Mouse (Mus musculus) gastrocnemius, adult 8-10 months (tissue): ENCODE measurements around the gene Fbxw21. TPM values are rescaled to one million over a fixed set of nuclear protein-coding genes. Genes with fewer than 3 reads are reported as not detected.
"Not testable (repeated sequence)": the region's sequence is repeated elsewhere in the genome, so short reads cannot be mapped to it uniquely, and the experiment has no call there.

ENCODE experiments used
- DNase-seq, 2 experiments: peaks; one replicate each; pipeline ENCODE4 v3.0.0; 2022; ENCODE audit warnings: low spot score in 2 of 2
- total RNA-seq, 4 experiments: library from RNA; stranded (reverse); gene quantifications; 2 replicates each; pipeline ENCODE4 v1.2.4; 2022

Fbxw21 gene
- not detected for total RNA-seq

- no peak for DNase-seq
Measured at GRCm38 (mm10) chr9:109161941-109162340, at the start of gene Fbxw21. Gene Fbxw21, minus strand, starts transcription at chr9:109162041.

- DNase-seq, result not testable (repeated sequence)
Measured at GRCm38 (mm10) chr9:109201347-109201746, 39.5 kb upstream of the Fbxw21 start.

- no peak for DNase-seq
Measured at GRCm38 (mm10) chr9:109200349-109200748, 38.5 kb upstream of the Fbxw21 start.

- DNase-seq, result no peak
Measured at GRCm38 (mm10) chr9:109199353-109199752, 37.5 kb upstream of the Fbxw21 start.

- not testable (repeated sequence) for DNase-seq
Measured at GRCm38 (mm10) chr9:109195875-109196274, 34.0 kb upstream of the Fbxw21 start, which contains the start of gene Fbxw13. Gene Fbxw13, minus strand, starts transcription at chr9:109195975.

GRCm38 (mm10) chr9:109177208-109177607, 15.4 kb upstream of the Fbxw21 start:
- no peak for DNase-seq

GRCm38 (mm10) chr9:109176301-109176700, 14.5 kb upstream of the Fbxw21 start:
- no peak for DNase-seq

GRCm38 (mm10) chr9:109167316-109167715, 5.5 kb upstream of the Fbxw21 start:
- no peak for DNase-seq

GRCm38 (mm10) chr9:109140414-109140813, 21.4 kb downstream of the Fbxw21 start:
- DNase-seq, result not testable (repeated sequence)

GRCm38 (mm10) chr9:109130076-109130475, 31.8 kb downstream of the Fbxw21 start:
- no peak for DNase-seq

- no peak for DNase-seq
Measured at GRCm38 (mm10) chr9:109128211-109128610, 33.6 kb downstream of the Fbxw21 start.

GRCm38 (mm10) chr9:109127076-109127475, 34.8 kb downstream of the Fbxw21 start:
- no peak for DNase-seq

GRCm38 (mm10) chr9:109125481-109125880, 36.4 kb downstream of the Fbxw21 start:
- no peak for DNase-seq

GRCm38 (mm10) chr9:109125043-109125442, 36.8 kb downstream of the Fbxw21 start:
- no peak for DNase-seq

GRCm38 (mm10) chr9:109124164-109124563, 37.7 kb downstream of the Fbxw21 start:
- DNase-seq, result no peak

- no peak for DNase-seq
Measured at GRCm38 (mm10) chr9:109123266-109123665, 38.6 kb downstream of the Fbxw21 start.

- no peak for DNase-seq
Measured at GRCm38 (mm10) chr9:109122553-109123085, 39.2 kb downstream of the Fbxw21 start.

GRCm38 (mm10) chr9:109120956-109121355, 40.9 kb downstream of the Fbxw21 start:
- DNase-seq, result no peak

GRCm38 (mm10) chr9:109119571-109119970, 42.3 kb downstream of the Fbxw21 start:
- DNase-seq, result no peak

GRCm38 (mm10) chr9:109118106-109118505, 43.7 kb downstream of the Fbxw21 start:
- peak in 1 of 2 experiments; percentile 17 for DNase-seq

- DNase-seq, result no peak
Measured at GRCm38 (mm10) chr9:109116205-109116604, 45.6 kb downstream of the Fbxw21 start.

- DNase-seq, result no peak
Measured at GRCm38 (mm10) chr9:109114871-109115270, 47.0 kb downstream of the Fbxw21 start.

GRCm38 (mm10) chr9:109114276-109114675, 47.6 kb downstream of the Fbxw21 start:
- peak in 1 of 2 experiments; percentile 2 for DNase-seq

- no peak for DNase-seq
Measured at GRCm38 (mm10) chr9:109113331-109113730, 48.5 kb downstream of the Fbxw21 start.
